Mouse (Mus musculus) heart, embryonic 12.5 days (tissue): ENCODE results near the gene Myof. TPM values are rescaled to one million over a fixed set of nuclear protein-coding genes. Genes with fewer than 3 reads are reported as not detected.

Experiments used
- ATAC-seq: fragments of 200-750 bp; cut with Nextera tagmentation; 2 replicates; pipeline ENCODE4 v1.8.0; 2017; ENCODE audit warnings: moderate TSS enrichment, moderate library complexity; ENCODE audit not compliant: insufficient number of reproducible peaks, low FRiP score
- H3K27ac ChIP-seq: fragments of 300-500 bp; sonication (generic); 2 replicates; pipeline ENCODE4 v1.5.1; 2016; ENCODE audit warnings: mild to moderate bottlenecking, moderate library complexity; ENCODE audit not compliant: poor library complexity, severe bottlenecking
- H3K27me3 ChIP-seq: fragments of 300-500 bp; sonication (generic); replicated peaks from 2 replicates; pipeline ENCODE4 v1.6.1; 2016; ENCODE audit warnings: mild to moderate bottlenecking, moderate library complexity
- H3K36me3 ChIP-seq: fragments of 300-500 bp; sonication (generic); 2 replicates; pipeline ENCODE4 v1.6.1; 2016; ENCODE audit warnings: mild to moderate bottlenecking, moderate library complexity
- H3K4me1 ChIP-seq: fragments of 300-500 bp; sonication (generic); replicated peaks from 2 replicates; pipeline ENCODE4 v1.6.1; 2016; ENCODE audit warnings: mild to moderate bottlenecking
- H3K4me2 ChIP-seq: fragments of 300-500 bp; sonication (generic); 2 replicates; pipeline ENCODE4 v1.6.1; 2016; ENCODE audit warnings: mild to moderate bottlenecking, moderate library complexity
- H3K4me3 ChIP-seq: fragments of 300-500 bp; sonication (generic); 2 replicates; pipeline ENCODE4 v1.5.1; 2016; ENCODE audit warnings: mild to moderate bottlenecking
- H3K9ac ChIP-seq: fragments of 300-500 bp; sonication (generic); 2 replicates; pipeline ENCODE4 v1.6.1; 2016; ENCODE audit warnings: mild to moderate bottlenecking, moderate library complexity
- H3K9me3 ChIP-seq: fragments of 300-500 bp; sonication (generic); replicated peaks from 2 replicates; pipeline ENCODE4 v1.6.1; 2016; ENCODE audit warnings: mild to moderate bottlenecking, moderate library complexity
- WGBS: fragments of 180-500 bp; shearing (Covaris S2); methylation state at CpG from one replicate; pipeline ENCODE4 v1.1.7; 2016; 5-methylcytosine and 5-hydroxymethylcytosine counted together
- polyA plus RNA-seq: library from polyadenylated mRNA; unstranded; fragments of >200 nt; fragmentation: Nextera tagmentation; extraction: Ambion mirVana; gene quantifications from 2 replicates; pipeline ENCODE4 v1.2.1, GENCODE M21; 2016

Myof gene
- polyA plus RNA-seq, 1 experiment from 2014 or later: 9.4 TPM

- Histone ChIP-seq H3K27ac (peak overlapping the region; percentile 57; the same call in 1 of the 2 replicates), H3K4me2 (peak overlapping the region; percentile 90), H3K9me3 (no peaks in the 10 kb centered on the region), H3K4me3 (peak overlapping the region; percentile 51), H3K36me3 (no peaks in the 10 kb centered on the region), H3K9ac (peak overlapping the region; percentile 49), H3K4me1 (peaks cover 7% of the 10 kb centered on the region), H3K27me3 (no peaks in the 10 kb centered on the region; the same call in 1 of the 2 replicates)
- 7% methylated on average over 5 of the region's 5 CpGs for WGBS
- peak; percentile 51; the same call in 1 of the 2 replicates for ATAC-seq
Observed at GRCm38 (mm10) chr19:38042261-38042722, 1.1 kb downstream of the Myof start.

- H3K27ac ChIP-seq: no peak overlapping the region
- H3K9ac ChIP-seq: no peak overlapping the region
- no peaks in the 10 kb centered on the region; the same call in 1 of the 2 replicates for H3K27me3 ChIP-seq
- H3K9me3 ChIP-seq: no peaks in the 10 kb centered on the region
- H3K4me1 ChIP-seq: peaks cover 7% of the 10 kb centered on the region
- H3K4me2 ChIP-seq: no peak overlapping the region
- no peak overlapping the region for H3K4me3 ChIP-seq
- ATAC-seq: no peak
- 56% methylated on average over 2 of the region's 2 CpGs for WGBS
- no peaks in the 10 kb centered on the region for H3K36me3 ChIP-seq
Observed at GRCm38 (mm10) chr19:38038267-38038666, 5.1 kb downstream of the Myof start.

GRCm38 (mm10) chr19:38035766-38036165 is 7.6 kb downstream of the Myof start:
- H3K4me2 ChIP-seq: no peak overlapping the region
- H3K9ac ChIP-seq: no peak overlapping the region
- H3K27me3 ChIP-seq: no peaks in the 10 kb centered on the region; the same call in 1 of the 2 replicates
- no peak for ATAC-seq
- peaks cover 4% of the 10 kb centered on the region; the same call in 1 of the 2 replicates for H3K4me1 ChIP-seq
- no peaks in the 10 kb centered on the region for H3K36me3 ChIP-seq
- WGBS: 68% methylated on average over 2 of the region's 2 CpGs
- H3K9me3 ChIP-seq: no peaks in the 10 kb centered on the region
- no peak overlapping the region for H3K27ac ChIP-seq
- no peak overlapping the region for H3K4me3 ChIP-seq

- WGBS: 76% methylated on average over 2 of the region's 2 CpGs
- Histone ChIP-seq H3K9me3 (no peaks in the 10 kb centered on the region), H3K4me3 (no peak overlapping the region), H3K4me1 (peaks cover 10% of the 10 kb centered on the region), H3K27ac (no peak overlapping the region), H3K27me3 (no peaks in the 10 kb centered on the region), H3K36me3 (no peaks in the 10 kb centered on the region), H3K4me2 (no peak overlapping the region), H3K9ac (no peak overlapping the region)
- ATAC-seq: no peak
Observed at GRCm38 (mm10) chr19:38034696-38035095, 8.7 kb downstream of the Myof start.

GRCm38 (mm10) chr19:38033735-38034057 is 9.7 kb downstream of the Myof start:
- H3K4me3 ChIP-seq: no peak overlapping the region
- no peak overlapping the region for H3K4me2 ChIP-seq
- no peak for ATAC-seq
- no peak overlapping the region for H3K27ac ChIP-seq
- no peak overlapping the region for H3K9ac ChIP-seq
- H3K4me1 ChIP-seq: peaks cover 10% of the 10 kb centered on the region
- 80% methylated on average over 2 of the region's 2 CpGs for WGBS
- H3K36me3 ChIP-seq: no peaks in the 10 kb centered on the region
- no peaks in the 10 kb centered on the region for H3K9me3 ChIP-seq
- H3K27me3 ChIP-seq: no peaks in the 10 kb centered on the region

- H3K36me3 ChIP-seq: no peaks in the 10 kb centered on the region
Observed at GRCm38 (mm10) chr19:38032993-38033734, 10.2 kb downstream of the Myof start.

GRCm38 (mm10) chr19:38031144-38031543 is 12.2 kb downstream of the Myof start:
- Histone ChIP-seq H3K27me3 (no peaks in the 10 kb centered on the region), H3K36me3 (no peaks in the 10 kb centered on the region), H3K4me3 (no peak overlapping the region), H3K9ac (no peak overlapping the region), H3K9me3 (no peaks in the 10 kb centered on the region), H3K27ac (no peak overlapping the region), H3K4me1 (peaks cover 28% of the 10 kb centered on the region), H3K4me2 (peak overlapping the region; percentile 38)
- 50% methylated on average over 9 of the region's 9 CpGs for WGBS
- no peak for ATAC-seq

More at GRCm38 (mm10) chr19:38032993-38033734, 10.2 kb downstream of the Myof start:
- H3K4me2 ChIP-seq: no peak overlapping the region
- ATAC-seq: no peak
- H3K9me3 ChIP-seq: no peaks in the 10 kb centered on the region
- no peak overlapping the region for H3K4me3 ChIP-seq
- H3K27ac ChIP-seq: no peak overlapping the region
- 73% methylated on average over 15 of the region's 15 CpGs for WGBS
- H3K9ac ChIP-seq: no peak overlapping the region
- H3K4me1 ChIP-seq: peaks cover 12% of the 10 kb centered on the region
- H3K27me3 ChIP-seq: no peaks in the 10 kb centered on the region

GRCm38 (mm10) chr19:38030673-38031137 is 12.7 kb downstream of the Myof start:
- peak overlapping the region; percentile 38 for H3K4me2 ChIP-seq
- H3K4me1 ChIP-seq: peaks cover 32% of the 10 kb centered on the region
- H3K27me3 ChIP-seq: no peaks in the 10 kb centered on the region
- WGBS: 1% methylated on average over 21 of the region's 23 CpGs
- H3K36me3 ChIP-seq: no peaks in the 10 kb centered on the region
- H3K9me3 ChIP-seq: no peaks in the 10 kb centered on the region
- no peak overlapping the region for H3K27ac ChIP-seq
- no peak overlapping the region for H3K4me3 ChIP-seq
- ATAC-seq: no peak
- no peak overlapping the region for H3K9ac ChIP-seq

- Histone ChIP-seq H3K36me3 (no peaks in the 10 kb centered on the region), H3K4me1 (peaks cover 40% of the 10 kb centered on the region), H3K9ac (no peak overlapping the region), H3K9me3 (no peaks in the 10 kb centered on the region), H3K27me3 (no peaks in the 10 kb centered on the region), H3K4me3 (no peak overlapping the region), H3K27ac (no peak overlapping the region), H3K4me2 (no peak overlapping the region)
- WGBS: 69% methylated on average over 3 of the region's 3 CpGs
- ATAC-seq: no peak
Observed at GRCm38 (mm10) chr19:38029871-38030270, 13.5 kb downstream of the Myof start.

GRCm38 (mm10) chr19:38029292-38029691 is 14.1 kb downstream of the Myof start:
- WGBS: 84% methylated on average over 3 of the region's 3 CpGs
- no peak for ATAC-seq
- Histone ChIP-seq H3K27ac (no peak overlapping the region), H3K36me3 (no peaks in the 10 kb centered on the region), H3K9ac (no peak overlapping the region), H3K4me2 (no peak overlapping the region), H3K9me3 (no peaks in the 10 kb centered on the region), H3K4me3 (no peak overlapping the region), H3K27me3 (no peaks in the 10 kb centered on the region), H3K4me1 (peaks cover 43% of the 10 kb centered on the region)

GRCm38 (mm10) chr19:38027881-38028521 is 15.4 kb downstream of the Myof start:
- no peak for ATAC-seq
- H3K9ac ChIP-seq: no peak overlapping the region
- no peak overlapping the region for H3K4me3 ChIP-seq
- 48% methylated on average over 10 of the region's 10 CpGs for WGBS
- H3K27me3 ChIP-seq: no peaks in the 10 kb centered on the region
- H3K9me3 ChIP-seq: no peaks in the 10 kb centered on the region
- H3K27ac ChIP-seq: no peak overlapping the region
- no peaks in the 10 kb centered on the region for H3K36me3 ChIP-seq
- no peak overlapping the region for H3K4me2 ChIP-seq
- peaks cover 43% of the 10 kb centered on the region for H3K4me1 ChIP-seq
